Mouse (Mus musculus): ENCODE data around the gene Olfm4. TPM values are rescaled to one million over a fixed set of nuclear protein-coding genes. Genes with fewer than 3 reads are reported as not detected.

The Olfm4 gene
- polyA plus RNA-seq (2015; fragmentation: Nextera tagmentation; extraction: Ambion mirVana): 82.9 and 94.5 TPM in 2 replicates

GRCm38 (mm10) chr14:79983781-79984180 lies at the start of gene Olfm4:
Olfm4 (plus strand) TSS chr14:79984081.
- Histone ChIP-seq H3K27me3 (ENCODE audit: control insufficient read depth, insufficient read depth, low read length) (no peaks in the 10 kb centered on the region), H3K9ac (ENCODE audit: low read length) (no peak within 1 kb of the TSS), H3K9me3 (ENCODE audit: control insufficient read depth, low read length) (no peaks in the 10 kb centered on the region), H3K4me2 (replicated peaks; ENCODE audit: low read depth) (no peak within 1 kb of the TSS), H3K27ac (replicated peaks) (no peak within 1 kb of the TSS), H3K36me3 (ENCODE audit: control insufficient read depth, insufficient read depth, low read length) (no peaks in the 10 kb centered on the region), H3K4me1 (replicated peaks; ENCODE audit: control insufficient read depth, insufficient read depth) (0 out of 2 replicates have a peak, but pooled peaks cover 3% of the 10 kb centered on the region), H3K4me3 (ENCODE audit: low read depth, low read length) (no peak within 1 kb of the TSS)
- DNase-seq (ENCODE audit: low spot score) (no peak), ATAC-seq (ENCODE audit: low FRiP score, low TSS enrichment) (no peak)
- TF ChIP-seq EP300 (optimal IDR thresholded peaks at IDR 0.05) (no peak), CTCF (IDR thresholded peaks at IDR 0.05; ENCODE audit: low read depth) (no peak)
- 53% methylated on average over 2 of the region's 2 CpGs for WGBS

DNA sequence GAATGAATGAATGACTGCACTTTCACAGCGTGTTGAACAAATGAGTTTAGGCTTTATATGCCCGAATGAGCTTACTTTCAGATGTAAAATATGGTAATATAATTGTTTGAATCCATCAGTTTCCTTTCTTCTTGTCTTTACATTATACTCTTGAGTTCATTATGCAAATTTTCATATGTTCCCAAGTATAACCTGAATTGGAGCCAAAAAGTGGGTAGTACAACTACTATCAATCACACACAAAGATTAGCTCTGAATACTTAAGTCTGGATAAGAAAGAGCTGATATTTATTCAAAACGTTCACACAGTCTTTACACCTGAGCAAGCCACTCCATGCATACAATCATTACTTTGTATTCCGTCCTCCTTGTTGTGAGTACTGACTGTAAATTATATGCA lies 49.5 kb upstream of the Olfm4 start:
- no peak overlapping the region for H3K9ac ChIP-seq (ENCODE audit: low read length)
- H3K36me3 ChIP-seq (ENCODE audit: control insufficient read depth, insufficient read depth, low read length): no peaks in the 10 kb centered on the region
- DNase-seq (ENCODE audit: low spot score): no peak
- H3K4me3 ChIP-seq (ENCODE audit: low read depth, low read length): no peak overlapping the region
- H3K4me2 ChIP-seq (replicated peaks; ENCODE audit: low read depth): no peak overlapping the region
- no peak overlapping the region for H3K27ac ChIP-seq (replicated peaks)
- no peaks in the 10 kb centered on the region for H3K4me1 ChIP-seq (replicated peaks; ENCODE audit: control insufficient read depth, insufficient read depth)
- H3K27me3 ChIP-seq (ENCODE audit: control insufficient read depth, insufficient read depth, low read length): no peaks in the 10 kb centered on the region
- TF ChIP-seq EP300 (optimal IDR thresholded peaks at IDR 0.05) (no peak), CTCF (IDR thresholded peaks at IDR 0.05; ENCODE audit: low read depth) (no peak)
- ATAC-seq (ENCODE audit: low FRiP score, low TSS enrichment): peak; percentile 63; the same call in 1 of the 2 replicates
- H3K9me3 ChIP-seq (ENCODE audit: control insufficient read depth, low read length): no peaks in the 10 kb centered on the region
- WGBS: 49% methylated on average over 4 of the region's 4 CpGs

- no peaks in the 10 kb centered on the region for H3K36me3 ChIP-seq (ENCODE audit: control insufficient read depth, insufficient read depth, low read length)
- no peaks in the 10 kb centered on the region for H3K9me3 ChIP-seq (ENCODE audit: control insufficient read depth, low read length)
- 85% methylated on average over 4 of the region's 4 CpGs for WGBS
- DNase-seq (ENCODE audit: low spot score): no peak
- no peaks in the 10 kb centered on the region for H3K27me3 ChIP-seq (ENCODE audit: control insufficient read depth, insufficient read depth, low read length)
- no peak overlapping the region for H3K9ac ChIP-seq (ENCODE audit: low read length)
- no peak overlapping the region for H3K4me3 ChIP-seq (ENCODE audit: low read depth, low read length)
- no peak overlapping the region for H3K27ac ChIP-seq (replicated peaks)
- no peak overlapping the region for H3K4me2 ChIP-seq (replicated peaks; ENCODE audit: low read depth)
- no peak for ATAC-seq (ENCODE audit: low FRiP score, low TSS enrichment)
- TF ChIP-seq CTCF (IDR thresholded peaks at IDR 0.05; ENCODE audit: low read depth) (no peak), EP300 (optimal IDR thresholded peaks at IDR 0.05) (no peak)
- H3K4me1 ChIP-seq (replicated peaks; ENCODE audit: control insufficient read depth, insufficient read depth): no peaks in the 10 kb centered on the region
Measured at GRCm38 (mm10) chr14:79936879-79937468, 46.9 kb upstream of the Olfm4 start.

DNA sequence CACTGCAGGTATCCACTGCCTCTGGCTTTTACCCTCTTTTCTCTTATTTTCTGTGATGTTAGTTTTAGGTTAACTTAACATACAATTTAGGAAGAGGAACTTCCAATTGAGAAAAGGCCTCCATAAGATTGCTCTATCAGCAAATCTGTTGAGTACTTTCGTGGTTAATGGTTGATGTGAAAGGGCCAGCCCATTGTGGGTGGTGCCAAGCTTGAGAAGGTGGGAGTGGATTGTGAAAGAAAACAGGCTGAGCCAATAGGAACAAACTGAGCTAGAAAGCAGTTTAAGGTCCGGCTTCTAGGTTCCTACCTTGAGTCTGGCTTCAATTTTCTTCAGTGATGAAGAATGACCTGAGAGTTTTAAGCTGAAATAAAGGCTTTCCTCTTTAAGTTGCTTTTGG lies 38.0 kb upstream of the Olfm4 start:
- H3K9ac ChIP-seq (ENCODE audit: low read length): no peak overlapping the region
- no peak overlapping the region for H3K4me2 ChIP-seq (replicated peaks; ENCODE audit: low read depth)
- DNase-seq (ENCODE audit: low spot score): no peak
- H3K36me3 ChIP-seq (ENCODE audit: control insufficient read depth, insufficient read depth, low read length): no peaks in the 10 kb centered on the region
- H3K4me3 ChIP-seq (ENCODE audit: low read depth, low read length): no peak overlapping the region
- H3K27ac ChIP-seq (replicated peaks): no peak overlapping the region
- no peaks in the 10 kb centered on the region for H3K27me3 ChIP-seq (ENCODE audit: control insufficient read depth, insufficient read depth, low read length)
- no peaks in the 10 kb centered on the region for H3K4me1 ChIP-seq (replicated peaks; ENCODE audit: control insufficient read depth, insufficient read depth)
- no peak for TF ChIP-seq CTCF (IDR thresholded peaks at IDR 0.05; ENCODE audit: low read depth)
- TF ChIP-seq EP300 (optimal IDR thresholded peaks at IDR 0.05): no peak
- no peak for ATAC-seq (ENCODE audit: low FRiP score, low TSS enrichment)
- WGBS: 56% methylated on average over 2 of the region's 2 CpGs
- H3K9me3 ChIP-seq (ENCODE audit: control insufficient read depth, low read length): no peaks in the 10 kb centered on the region

DNA sequence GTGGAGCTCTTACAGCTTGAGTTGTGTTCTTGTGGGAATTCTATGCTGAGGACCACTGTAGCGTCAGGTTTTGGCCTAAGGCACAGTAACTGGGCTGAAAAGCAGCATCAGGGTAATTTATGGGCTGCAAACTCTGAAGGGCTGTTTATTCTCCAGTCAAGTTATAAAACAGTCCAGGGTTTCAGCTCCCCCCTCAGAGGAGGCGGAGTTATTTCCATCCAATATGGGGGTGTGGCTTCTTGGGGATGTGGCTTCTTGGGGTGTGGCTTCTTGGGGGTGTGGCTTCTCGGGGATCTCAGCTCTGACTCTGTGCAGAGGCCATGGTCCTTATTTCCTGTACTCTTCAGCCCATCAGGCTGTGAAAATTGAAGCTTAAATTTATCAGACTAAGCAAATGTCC lies 28.2 kb upstream of the Olfm4 start:
- no peak for TF ChIP-seq EP300 (optimal IDR thresholded peaks at IDR 0.05)
- TF ChIP-seq CTCF (IDR thresholded peaks at IDR 0.05; ENCODE audit: low read depth): no peak
- Histone ChIP-seq H3K4me2 (replicated peaks; ENCODE audit: low read depth) (no peak overlapping the region), H3K36me3 (ENCODE audit: control insufficient read depth, insufficient read depth, low read length) (no peaks in the 10 kb centered on the region), H3K9ac (ENCODE audit: low read length) (no peak overlapping the region), H3K9me3 (ENCODE audit: control insufficient read depth, low read length) (no peaks in the 10 kb centered on the region), H3K4me1 (replicated peaks; ENCODE audit: control insufficient read depth, insufficient read depth) (no peaks in the 10 kb centered on the region), H3K27ac (replicated peaks) (no peak overlapping the region), H3K4me3 (ENCODE audit: low read depth, low read length) (no peak overlapping the region), H3K27me3 (ENCODE audit: control insufficient read depth, insufficient read depth, low read length) (no peaks in the 10 kb centered on the region)
- DNase-seq (ENCODE audit: low spot score) (no peak), ATAC-seq (ENCODE audit: low FRiP score, low TSS enrichment) (no peak)
- WGBS: 59% methylated on average over 3 of the region's 3 CpGs

- WGBS: 90% methylated on average over 15 of the region's 15 CpGs
Measured at GRCm38 (mm10) chr14:79957789-79958487, 25.9 kb upstream of the Olfm4 start.

More at GRCm38 (mm10) chr14:79957789-79958487, 25.9 kb upstream of the Olfm4 start:
- H3K27ac ChIP-seq (replicated peaks): no peak overlapping the region
- H3K9me3 ChIP-seq (ENCODE audit: control insufficient read depth, low read length): no peaks in the 10 kb centered on the region
- no peaks in the 10 kb centered on the region for H3K27me3 ChIP-seq (ENCODE audit: control insufficient read depth, insufficient read depth, low read length)
- H3K36me3 ChIP-seq (ENCODE audit: control insufficient read depth, insufficient read depth, low read length): no peaks in the 10 kb centered on the region
- H3K4me1 ChIP-seq (replicated peaks; ENCODE audit: control insufficient read depth, insufficient read depth): no peaks in the 10 kb centered on the region
- no peak overlapping the region for H3K9ac ChIP-seq (ENCODE audit: low read length)
- DNase-seq (ENCODE audit: low spot score) (no peak), ATAC-seq (ENCODE audit: low FRiP score, low TSS enrichment) (no peak)
- TF ChIP-seq EP300 (optimal IDR thresholded peaks at IDR 0.05): no peak
- no peak for TF ChIP-seq CTCF (IDR thresholded peaks at IDR 0.05; ENCODE audit: low read depth)
- H3K4me2 ChIP-seq (replicated peaks; ENCODE audit: low read depth): no peak overlapping the region
- H3K4me3 ChIP-seq (ENCODE audit: low read depth, low read length): no peak overlapping the region
